Mouse (Mus musculus) inflammation-experienced regulatory T-cells, adult 6 months (primary cell): ENCODE measurements around the gene Spryd3. TPM values are rescaled to one million over a fixed set of nuclear protein-coding genes. Genes with fewer than 3 reads are reported as not detected.

Experiments used
- ATAC-seq: one replicate; pipeline ENCODE4 v1.8.0; 2017
- polyA plus RNA-seq, 3 experiments: library from polyadenylated mRNA; unstranded; fragments of 100-300 nt; shearing (Covaris generic); gene quantifications; one replicate each; pipeline ENCODE4 v1.2.1; 2017

The Spryd3 gene
- polyA plus RNA-seq, 3 experiments from 2014 or later: 32.1 to 44.8 (median 33.6) TPM

DNA sequence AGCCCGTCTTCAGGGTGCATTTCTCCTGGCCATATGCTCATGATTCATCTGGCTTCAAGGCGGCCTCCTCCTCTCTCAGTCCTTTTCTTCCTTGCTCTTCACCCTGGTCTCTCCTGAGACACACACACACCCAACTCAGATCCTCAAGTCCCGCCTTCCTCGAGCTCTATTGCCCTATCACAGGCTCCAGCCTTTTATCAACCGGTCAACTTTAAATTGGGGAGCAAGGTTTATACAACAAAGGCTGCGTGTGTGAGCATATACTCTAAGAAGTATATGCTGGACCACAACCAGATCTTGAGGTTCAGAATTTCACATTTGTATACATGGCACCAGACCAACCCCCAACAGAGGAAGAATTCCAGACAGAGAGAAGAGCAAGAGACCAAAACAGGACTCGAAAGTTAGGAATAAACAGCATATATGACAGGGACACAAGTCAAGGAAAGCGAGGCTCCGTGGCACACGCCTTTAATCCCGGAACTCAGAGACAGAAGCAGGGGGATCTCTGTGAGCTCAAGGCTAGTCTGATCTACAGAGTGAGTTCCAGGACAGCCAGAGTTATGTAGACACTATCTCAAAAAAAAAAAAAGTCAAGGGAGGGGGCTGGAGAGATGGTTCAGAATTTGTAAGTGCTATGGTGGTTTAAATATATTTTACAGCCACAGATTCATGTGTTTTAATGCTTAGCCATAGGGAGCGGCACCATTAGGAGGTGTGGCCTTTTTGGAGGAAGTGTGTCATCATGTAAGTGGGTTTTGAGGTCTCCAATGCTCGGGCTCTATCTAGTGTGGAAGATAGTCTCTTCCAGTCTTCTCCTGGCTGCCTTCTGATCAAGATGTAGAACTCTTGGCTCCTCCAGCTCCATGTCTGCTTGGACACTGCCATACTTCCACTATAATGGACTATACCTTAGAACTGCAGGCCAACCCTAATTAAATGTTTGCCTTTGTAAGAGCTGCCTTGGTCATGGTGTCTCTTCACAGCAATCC lies 65.3 kb downstream of the Spryd3 start:
- ATAC-seq: no peak

Other genes starting within 250 kb of the Spryd3 start
- not detected for gene Krt76, start 243.3 kb downstream of the Spryd3 start, polyA plus RNA-seq
- not detected for gene Krt4, start 211.5 kb downstream of the Spryd3 start, polyA plus RNA-seq
- gene Krt79, start 195.9 kb downstream of the Spryd3 start, polyA plus RNA-seq: not detected
- not detected for gene Krt78, start 181.9 kb downstream of the Spryd3 start, polyA plus RNA-seq
- gene Krt8, start 131.8 kb downstream of the Spryd3 start, polyA plus RNA-seq: under 1 TPM in 1 of 3 experiments, not detected in 2; 0.23 TPM
- 1 to 10 TPM in 2 of 3 experiments, under 1 TPM in 1; 0.41 to 1.2 (median 1.2) TPM for gene Krt18, start 108.1 kb downstream of the Spryd3 start, polyA plus RNA-seq
- 100 to 1,000 TPM in 2 of 3 experiments, 10 to 100 TPM in 1; 90.5 to 131 (median 129) TPM for gene Eif4b, start 62.5 kb downstream of the Spryd3 start, polyA plus RNA-seq
- gene Tns2, start 35.8 kb downstream of the Spryd3 start, polyA plus RNA-seq: 1 to 10 TPM; 3.3 to 4.2 (median 3.8) TPM
- under 1 TPM in 1 of 3 experiments, not detected in 2; 0.33 TPM for gene Igfbp6, start 8.1 kb upstream of the Spryd3 start, polyA plus RNA-seq
- gene Soat2, start 14.3 kb upstream of the Spryd3 start, polyA plus RNA-seq: 1 to 10 TPM in 2 of 3 experiments, under 1 TPM in 1; 0.94 to 4.9 (median 1.3) TPM
- gene Zfp740, start 67.0 kb upstream of the Spryd3 start, polyA plus RNA-seq: 10 to 100 TPM; 20.3 to 33.3 (median 25.5) TPM
- 10 to 100 TPM in 2 of 3 experiments, 1 to 10 TPM in 1; 5.0 to 14.6 (median 14.0) TPM for gene Csad, start 68.5 kb upstream of the Spryd3 start, polyA plus RNA-seq
- gene Itgb7, start 95.7 kb upstream of the Spryd3 start, polyA plus RNA-seq: 100 to 1,000 TPM; 364 to 513 (median 397) TPM
- gene Rarg, start 121.3 kb upstream of the Spryd3 start, polyA plus RNA-seq: 10 to 100 TPM; 15.5 to 18.4 (median 18.3) TPM
- gene Gm9918, start 134.3 kb upstream of the Spryd3 start, polyA plus RNA-seq: not detected
- 10 to 100 TPM; 30.8 to 33.1 (median 31.8) TPM for gene Mfsd5, start 143.2 kb upstream of the Spryd3 start, polyA plus RNA-seq
- gene Espl1, start 160.0 kb upstream of the Spryd3 start, polyA plus RNA-seq: 10 to 100 TPM in 1 of 3 experiments, 1 to 10 TPM in 2; 1.9 to 17.9 (median 3.2) TPM
- 1,000 to 10,000 TPM in 2 of 3 experiments, 100 to 1,000 TPM in 1; 936 to 1,841 (median 1,443) TPM for gene Pfdn5, start 189.9 kb upstream of the Spryd3 start, polyA plus RNA-seq
- gene Myg1, start 195.5 kb upstream of the Spryd3 start, polyA plus RNA-seq: 100 to 1,000 TPM; 102 to 153 (median 123) TPM
- 10 to 100 TPM; 39.8 to 53.2 (median 43.1) TPM for gene Aaas, start 214.5 kb upstream of the Spryd3 start, polyA plus RNA-seq
- not detected for gene Sp7, start 230.9 kb upstream of the Spryd3 start, polyA plus RNA-seq